Mouse (Mus musculus): ENCODE results near the gene Rab23.

DNA sequence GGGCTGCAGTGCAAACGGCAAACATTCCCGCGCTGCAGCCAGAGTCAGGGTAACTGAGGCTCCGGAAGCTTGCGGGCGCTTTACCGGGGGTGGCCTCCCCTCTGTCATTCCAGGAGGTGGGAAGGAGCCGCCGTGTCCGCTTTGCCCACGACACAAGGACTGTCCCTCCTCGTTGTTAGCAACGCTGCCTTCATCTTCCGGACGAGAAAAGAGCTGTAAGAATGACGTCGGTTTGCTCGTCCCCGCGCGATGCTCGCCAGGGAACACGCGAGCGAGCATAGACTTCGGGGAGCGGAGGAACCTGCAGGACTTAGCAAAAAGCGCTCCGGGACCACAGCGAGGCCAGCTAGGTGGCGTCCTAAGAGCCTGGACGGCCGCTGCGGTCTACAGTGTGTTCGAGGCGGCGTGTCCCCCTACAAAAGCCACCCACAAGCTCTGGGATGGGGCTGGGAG, 49.5 kb upstream of the Rab23 start:
- TF ChIP-seq CTCF (IDR thresholded peaks at IDR 0.05; ENCODE audit: borderline replicate concordance, insufficient read depth, low read length) (no peak), POLR2A (IDR thresholded peaks at IDR 0.05; ENCODE audit: low read depth, low read length) (peak; percentile 66; the same call in 1 of the 2 replicates)
